Mouse (Mus musculus) intestine, embryonic 14.5 days (tissue): ENCODE data around the gene Pigb. TPM values are rescaled to one million over a fixed set of nuclear protein-coding genes. Genes with fewer than 3 reads are reported as not detected.

Experiments
- ATAC-seq: fragments of 200-750 bp; cut with Nextera tagmentation; replicated peaks from 2 replicates; pipeline ENCODE4 v1.8.0; 2017; ENCODE audit warnings: low read depth, moderate number of reproducible peaks, moderate TSS enrichment, moderate library complexity; ENCODE audit not compliant: low FRiP score, low TSS enrichment
- DNase-seq: peaks from one replicate; pipeline ENCODE4 v3.0.0-alpha.2; 2018; ENCODE audit warnings: low spot score
- H3K27ac ChIP-seq: fragments of 300-500 bp; sonication (generic); 2 replicates; pipeline ENCODE4 v1.5.1; 2014; ENCODE audit warnings: low read depth, mild to moderate bottlenecking, control low read depth
- H3K27me3 ChIP-seq: fragments of 300-500 bp; sonication (generic); replicated peaks from 2 replicates; pipeline ENCODE4 v1.6.1; 2014; ENCODE audit warnings: low read length, control low read depth; ENCODE audit not compliant: control insufficient read depth, insufficient read depth
- H3K36me3 ChIP-seq: fragments of 300-500 bp; sonication (generic); 2 replicates; pipeline ENCODE4 v1.6.1; 2014; ENCODE audit warnings: low read length, control low read depth; ENCODE audit not compliant: control insufficient read depth, insufficient read depth
- H3K4me1 ChIP-seq: fragments of 300-500 bp; sonication (generic); replicated peaks from 2 replicates; pipeline ENCODE4 v1.6.1; 2014; ENCODE audit warnings: low read length, control low read depth, mixed read lengths; ENCODE audit not compliant: control insufficient read depth, insufficient read depth
- H3K4me2 ChIP-seq: fragments of 300-500 bp; sonication (generic); 2 replicates; pipeline ENCODE4 v1.6.1; 2014; ENCODE audit warnings: low read length
- H3K4me3 ChIP-seq: fragments of 300-500 bp; sonication (generic); 2 replicates; pipeline ENCODE4 v1.5.1; 2014; ENCODE audit warnings: low read depth, low read length, control low read depth, mixed read lengths
- H3K9ac ChIP-seq: fragments of 300-500 bp; sonication (generic); 2 replicates; pipeline ENCODE4 v1.6.1; 2014; ENCODE audit warnings: mild to moderate bottlenecking, low read length
- H3K9me3 ChIP-seq: fragments of 300-500 bp; sonication (generic); 2 replicates; pipeline ENCODE4 v1.6.1; 2016; ENCODE audit warnings: low read length, control low read depth; ENCODE audit not compliant: control insufficient read depth
- WGBS: fragments of 180-500 bp; shearing (Covaris S2); extraction: QIAGEN DNeasy Blood & Tissue Kit; methylation state at CpG from one replicate; pipeline ENCODE4 v1.1.7; 2014; 5-methylcytosine and 5-hydroxymethylcytosine counted together
- polyA plus RNA-seq: library from polyadenylated mRNA; unstranded; fragments of >200 nt; fragmentation: Nextera tagmentation; extraction: Ambion mirVana; gene quantifications from 2 replicates; pipeline ENCODE4 v1.2.1, GENCODE M21; 2014

The Pigb gene
- polyA plus RNA-seq, 1 experiment from 2014 or later, result 19.6 TPM

DNA sequence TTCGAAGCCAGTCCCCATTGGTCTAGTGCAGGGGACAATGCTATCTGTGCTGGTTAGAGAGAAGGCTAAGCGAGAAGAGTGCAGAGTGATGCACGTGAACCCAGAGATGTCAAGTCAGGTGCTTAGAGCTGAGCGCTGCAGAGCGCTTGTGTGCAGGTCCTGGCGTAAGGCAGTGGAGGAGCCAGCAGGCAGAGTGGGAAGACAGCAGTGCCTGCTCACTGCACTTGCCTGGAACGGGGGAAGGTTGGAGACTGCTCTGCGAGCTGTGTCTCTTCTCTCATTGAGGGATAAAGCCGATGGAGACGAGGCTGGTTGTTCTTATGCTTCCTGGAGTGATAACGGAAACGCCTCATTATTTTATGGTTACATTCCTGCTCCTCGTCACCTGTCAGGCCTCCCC is 25.5 kb downstream of the Pigb start:
- Histone ChIP-seq H3K9me3 (no peaks in the 10 kb centered on the region), H3K4me1 (no peaks in the 10 kb centered on the region), H3K36me3 (peaks cover 71% of the 10 kb centered on the region), H3K9ac (no peak overlapping the region), H3K4me2 (no peak overlapping the region), H3K27ac (no peak overlapping the region), H3K27me3 (no peaks in the 10 kb centered on the region), H3K4me3 (no peak overlapping the region)
- DNase-seq (no peak), ATAC-seq (0 out of 2 replicates have a peak, but pooled peaks have one; percentile 27)
- WGBS, result 55% methylated on average over 13 of the region's 13 CpGs

DNA sequence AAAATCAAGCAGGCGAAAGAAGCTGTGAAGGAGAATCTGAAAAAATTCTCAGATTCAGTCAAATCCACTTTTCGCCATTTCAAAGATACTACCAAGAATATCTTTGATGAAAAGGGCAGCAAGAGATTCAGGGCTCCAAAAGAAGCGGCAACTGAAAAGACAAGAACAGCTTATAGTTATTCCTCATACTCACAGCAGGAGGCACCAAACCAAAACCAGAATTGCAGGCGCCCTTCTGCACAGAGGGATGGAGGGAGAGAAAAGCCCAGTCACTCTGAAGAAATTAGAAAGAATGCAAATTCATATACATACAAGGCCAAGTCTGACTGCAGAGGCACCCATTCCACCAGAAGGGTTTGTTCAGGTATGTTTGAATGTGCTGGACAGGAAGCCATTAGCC is 27.5 kb downstream of the Pigb start:
- no peak for ATAC-seq
- H3K27ac ChIP-seq, result no peak overlapping the region
- H3K4me1 ChIP-seq, result no peaks in the 10 kb centered on the region
- H3K27me3 ChIP-seq, result no peaks in the 10 kb centered on the region
- WGBS, result 89% methylated on average over 4 of the region's 4 CpGs
- H3K9ac ChIP-seq, result no peak overlapping the region
- no peak overlapping the region for H3K4me2 ChIP-seq
- DNase-seq, result no peak
- no peaks in the 10 kb centered on the region for H3K9me3 ChIP-seq
- peaks cover 51% of the 10 kb centered on the region for H3K36me3 ChIP-seq
- no peak overlapping the region for H3K4me3 ChIP-seq

DNA sequence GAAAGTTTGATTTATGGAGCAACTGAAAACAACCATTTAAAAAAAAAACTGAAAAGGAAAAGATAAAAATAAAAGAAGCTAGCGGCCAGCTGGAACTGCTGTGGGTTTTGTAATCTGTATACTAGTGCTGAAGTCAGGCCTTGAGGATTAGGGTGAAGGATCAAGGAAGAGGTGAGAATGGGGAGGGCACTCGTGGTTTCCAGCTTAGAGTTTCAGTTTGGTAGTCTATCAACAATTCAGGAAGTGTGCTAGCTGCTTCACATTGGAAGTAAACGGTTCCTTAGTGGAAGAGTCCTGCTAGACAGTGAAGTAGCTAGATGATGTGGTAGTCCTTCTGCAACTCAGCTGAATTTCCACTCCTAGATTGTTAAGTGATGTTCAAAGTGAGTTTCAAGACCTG is 31.8 kb downstream of the Pigb start:
- H3K9ac ChIP-seq, result no peak overlapping the region
- no peak overlapping the region for H3K4me2 ChIP-seq
- no peaks in the 10 kb centered on the region for H3K9me3 ChIP-seq
- H3K36me3 ChIP-seq, result peaks cover 26% of the 10 kb centered on the region
- no peaks in the 10 kb centered on the region for H3K27me3 ChIP-seq
- ATAC-seq, result no peak
- H3K4me1 ChIP-seq, result no peaks in the 10 kb centered on the region
- DNase-seq, result no peak
- no peak overlapping the region for H3K4me3 ChIP-seq
- WGBS, result 64% methylated on average over 3 of the region's 3 CpGs
- no peak overlapping the region for H3K27ac ChIP-seq

DNA sequence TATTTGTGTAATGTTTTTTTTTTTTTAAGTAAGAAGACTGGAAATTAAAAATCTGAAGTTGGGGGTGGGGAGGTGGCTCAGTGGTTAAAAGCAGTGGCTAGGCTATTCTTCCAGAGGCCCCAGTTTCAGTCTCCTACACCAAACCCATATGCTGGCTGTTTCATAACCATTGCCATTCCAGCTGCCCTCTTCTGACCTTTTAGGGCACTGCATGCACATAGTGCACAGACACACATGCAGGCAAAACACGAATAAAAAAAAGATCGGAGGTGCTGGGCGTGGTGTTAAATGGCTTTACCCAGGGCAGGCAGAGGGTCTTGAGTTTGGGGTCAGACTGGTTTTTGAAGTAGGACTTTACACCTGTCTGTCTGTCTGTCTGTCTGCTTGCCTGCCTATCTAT is 34.0 kb downstream of the Pigb start:
- H3K27me3 ChIP-seq, result no peaks in the 10 kb centered on the region
- H3K36me3 ChIP-seq, result peaks cover 10% of the 10 kb centered on the region
- no peak overlapping the region for H3K9ac ChIP-seq
- no peak overlapping the region for H3K4me3 ChIP-seq
- no peak for DNase-seq
- 95% methylated on average over 3 of the region's 3 CpGs for WGBS
- H3K4me1 ChIP-seq, result no peaks in the 10 kb centered on the region
- H3K27ac ChIP-seq, result no peak overlapping the region
- H3K4me2 ChIP-seq, result no peak overlapping the region
- H3K9me3 ChIP-seq, result no peaks in the 10 kb centered on the region
- ATAC-seq, result no peak

GRCm38 (mm10) chr9:73005106-73005505 is 35.1 kb downstream of the Pigb start:
- Histone ChIP-seq H3K27me3 (no peaks in the 10 kb centered on the region), H3K27ac (no peak overlapping the region), H3K4me3 (no peak overlapping the region), H3K9me3 (no peaks in the 10 kb centered on the region), H3K36me3 (peaks cover 5% of the 10 kb centered on the region; the same call in 1 of the 2 replicates), H3K4me2 (no peak overlapping the region), H3K4me1 (no peaks in the 10 kb centered on the region), H3K9ac (no peak overlapping the region)
- ATAC-seq (no peak), DNase-seq (no peak)
- WGBS, result 81% methylated on average over 6 of the region's 6 CpGs

GRCm38 (mm10) chr9:73004076-73004475 is 36.1 kb downstream of the Pigb start:
- no peaks in the 10 kb centered on the region for H3K9me3 ChIP-seq
- no peak overlapping the region for H3K9ac ChIP-seq
- H3K36me3 ChIP-seq, result peaks cover 4% of the 10 kb centered on the region; the same call in 1 of the 2 replicates
- 85% methylated on average over 8 of the region's 8 CpGs for WGBS
- DNase-seq, result no peak
- no peaks in the 10 kb centered on the region for H3K27me3 ChIP-seq
- no peaks in the 10 kb centered on the region for H3K4me1 ChIP-seq
- no peak overlapping the region for H3K4me3 ChIP-seq
- ATAC-seq, result no peak
- H3K27ac ChIP-seq, result no peak overlapping the region
- no peak overlapping the region for H3K4me2 ChIP-seq

GRCm38 (mm10) chr9:73002177-73002576 is 38.0 kb downstream of the Pigb start:
- Histone ChIP-seq H3K27ac (no peak overlapping the region), H3K4me2 (no peak overlapping the region), H3K36me3 (peaks cover 4% of the 10 kb centered on the region; the same call in 1 of the 2 replicates), H3K4me3 (no peak overlapping the region), H3K9ac (no peak overlapping the region), H3K27me3 (no peaks in the 10 kb centered on the region), H3K9me3 (no peaks in the 10 kb centered on the region), H3K4me1 (no peaks in the 10 kb centered on the region)
- 54% methylated on average over 3 of the region's 3 CpGs for WGBS
- ATAC-seq (no peak), DNase-seq (no peak)

DNA sequence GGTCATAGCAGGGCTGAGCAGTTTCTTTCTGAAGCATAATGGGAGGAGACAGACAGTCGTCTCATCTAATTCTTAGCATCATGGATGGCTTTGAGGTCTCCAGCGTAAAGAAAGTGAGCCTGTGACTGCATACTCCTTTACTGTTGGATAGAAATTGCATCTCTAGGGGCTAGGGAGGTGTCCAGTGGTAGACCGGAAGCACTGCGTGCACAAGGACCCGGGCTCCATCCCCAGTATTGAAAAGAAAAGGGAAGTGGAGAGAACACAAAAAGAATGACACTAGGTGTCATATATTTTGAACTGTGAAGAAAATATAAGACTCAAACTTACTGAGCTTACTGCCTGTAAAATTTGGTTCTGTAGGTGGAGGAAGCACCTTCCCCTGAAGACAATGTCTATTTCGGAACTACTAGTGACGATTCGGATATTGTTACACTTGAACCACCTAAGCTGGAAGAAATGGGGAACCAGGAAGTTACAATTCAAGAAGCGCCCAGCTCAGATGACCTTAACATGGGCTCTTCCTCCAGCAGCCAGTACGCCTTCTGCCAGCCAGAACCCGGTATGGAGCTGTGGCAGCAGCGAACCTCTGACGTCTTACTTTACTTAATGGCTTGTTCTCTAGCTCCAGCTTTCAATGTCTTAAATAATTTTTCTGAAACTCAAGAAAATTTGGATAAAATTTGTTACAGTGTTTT is 38.7 kb downstream of the Pigb start:
- H3K27ac ChIP-seq, result no peak overlapping the region
- WGBS, result 86% methylated on average over 13 of the region's 13 CpGs
- DNase-seq, result no peak

DNA sequence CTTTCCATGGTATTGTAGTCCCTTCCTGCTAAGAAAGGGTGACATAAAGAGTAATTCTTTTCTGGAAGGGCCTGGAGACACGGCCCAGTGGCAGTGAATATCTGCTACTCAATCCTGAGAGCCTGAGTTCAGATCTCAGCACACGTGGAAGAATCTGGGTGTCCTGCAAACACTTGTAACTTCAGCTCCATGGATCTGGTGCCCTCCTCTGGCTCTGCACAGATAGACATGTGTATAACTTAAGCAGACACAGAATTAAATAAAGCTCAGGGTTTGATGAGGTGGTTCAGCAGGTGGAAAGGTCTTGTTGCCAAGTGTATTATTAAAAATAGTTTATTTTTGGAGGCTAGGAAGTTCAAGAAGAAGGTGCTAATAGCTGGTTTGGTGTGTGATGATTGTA is 39.7 kb downstream of the Pigb start:
- ATAC-seq, result no peak

More for the DNA sequence above, 38.7 kb downstream of the Pigb start:
- Histone ChIP-seq H3K4me1 (no peaks in the 10 kb centered on the region), H3K9ac (no peak overlapping the region), H3K36me3 (peaks cover 4% of the 10 kb centered on the region; the same call in 1 of the 2 replicates), H3K9me3 (no peaks in the 10 kb centered on the region), H3K4me2 (no peak overlapping the region), H3K4me3 (no peak overlapping the region), H3K27me3 (no peaks in the 10 kb centered on the region)
- no peak for ATAC-seq

More for the DNA sequence above, 39.7 kb downstream of the Pigb start:
- H3K4me3 ChIP-seq, result no peak overlapping the region
- no peaks in the 10 kb centered on the region for H3K36me3 ChIP-seq
- no peak overlapping the region for H3K27ac ChIP-seq
- no peak overlapping the region for H3K4me2 ChIP-seq
- WGBS, result 69% methylated on average over 2 of the region's 2 CpGs
- no peaks in the 10 kb centered on the region for H3K27me3 ChIP-seq
- no peak for DNase-seq
- H3K4me1 ChIP-seq, result no peaks in the 10 kb centered on the region
- no peak overlapping the region for H3K9ac ChIP-seq
- H3K9me3 ChIP-seq, result no peaks in the 10 kb centered on the region
